Mouse (Mus musculus) heart, adult 2 months (tissue): ENCODE measurements around the gene Tcf12.

ENCODE experiments used
- CTCF ChIP-seq: fragments of 200-600 bp; IDR thresholded peaks from 2 replicates; pipeline ENCODE4 v1.8.1; 2022; ENCODE audit warnings: antibody characterized with exemption, mild to moderate bottlenecking, moderate library complexity
- EP300 ChIP-seq: fragments of 200-500 bp; IDR thresholded peaks from 2 replicates; pipeline ENCODE4 v1.6.1; 2011; ENCODE audit warnings: low read depth, low read length, control low read depth; ENCODE audit not compliant: insufficient read depth
- POLR2A ChIP-seq: fragments of 200-500 bp; IDR thresholded peaks from 2 replicates; pipeline ENCODE4 v1.6.1; 2011; ENCODE audit warnings: mild to moderate bottlenecking, low read depth, low read length, control low read depth; ENCODE audit not compliant: insufficient read depth

- TF ChIP-seq POLR2A (no peak), CTCF (no peak), EP300 (no peak)
Observed at GRCm38 (mm10) chr9:71836366-71836765, 275.3 kb downstream of the Tcf12 start.
